Comparison of ENCODE assay signal across 19 mouse cellular contexts in genomic region chr6:72937430-72937829, GRCm38 (mm10). TPM values are rescaled to one million over a fixed set of nuclear protein-coding genes. Genes with fewer than 3 reads are reported as not detected.
DNase-seq lines count a peak whose midpoint lies in the region; ATAC-seq and TF ChIP-seq lines count a peak whose summit lies in the region.
"Had no signal": no experiment of that assay in that cellular context is flagged by ENCODE, and none has a peak within 500 bp of the region (broad histone marks: within the 10 kb centered on the region; RNA-seq: fewer than 3 reads in every experiment).

No protein-coding gene starts in this region.

- H3K27me3 ChIP-seq in liver, postnatal 0 days (ENCODE audit: insufficient read depth, low read length), result no peaks in the 10 kb centered on the region
- no peaks in the 10 kb centered on the region for H3K27me3 ChIP-seq in liver, embryonic 12.5 days (replicated peaks)
- H3K27me3 ChIP-seq: neural tube, embryonic 13.5 days had no signal

- no peak overlapping the region for H3K9ac ChIP-seq in liver, postnatal 0 days (replicated peaks)
- no peak overlapping the region for H3K9ac ChIP-seq in liver, embryonic 12.5 days
- H3K9ac ChIP-seq: limb, embryonic 15.5 days; lung, embryonic 14.5 days; neural tube, embryonic 13.5 days had no signal

- H3K9me3 ChIP-seq in liver, postnatal 0 days (ENCODE audit: low read length), result no peaks in the 10 kb centered on the region
- no peaks in the 10 kb centered on the region for H3K9me3 ChIP-seq in liver, embryonic 12.5 days (replicated peaks)
- H3K9me3 ChIP-seq: limb, embryonic 15.5 days; neural tube, embryonic 13.5 days had no signal

- peak overlapping the region; percentile 52 for H3K27ac ChIP-seq in liver, postnatal 0 days (ENCODE audit: low read depth)
- H3K27ac ChIP-seq in liver, embryonic 12.5 days, result no peak overlapping the region
- H3K27ac ChIP-seq: limb, embryonic 15.5 days; neural tube, embryonic 13.5 days had no signal

- no peaks in the 10 kb centered on the region for H3K4me1 ChIP-seq in liver, postnatal 0 days (ENCODE audit: insufficient read depth)
- no peaks in the 10 kb centered on the region; the same call in 1 of the 2 replicates for H3K4me1 ChIP-seq in liver, embryonic 12.5 days
- H3K4me1 ChIP-seq: limb, embryonic 15.5 days; neural tube, embryonic 13.5 days had no signal

- no peak for TF ChIP-seq CTCF in liver, postnatal 0 days (IDR thresholded peaks at IDR 0.05; ENCODE audit: low read depth)

- H3K4me3 ChIP-seq in liver, postnatal 0 days (ENCODE audit: low read depth, low read length), result no peak overlapping the region
- no peak overlapping the region for H3K4me3 ChIP-seq in liver, embryonic 12.5 days
- H3K4me3 ChIP-seq: limb, embryonic 15.5 days; neural tube, embryonic 13.5 days had no signal

- 58% methylated on average over 3 of the region's 3 CpGs for WGBS in liver, postnatal 0 days (ENCODE audit: insufficient replicate concordance)
- 48% methylated on average over 3 of the region's 3 CpGs for whole genome bisulfite sequencing in liver, embryonic 12.5 days (ENCODE audit: insufficient replicate concordance)

- no peak for TF ChIP-seq EP300 in liver, postnatal 0 days (IDR thresholded peaks at IDR 0.05; ENCODE audit: low read depth)

- DNase-seq in liver, postnatal 0 days, result no peak
- peak; percentile 45 for DNase-seq in CD4-positive, CD25-positive, alpha-beta regulatory T cell, adult 2 months (ENCODE audit: low read depth, low spot score)
- DNase-seq in urinary bladder, adult 18-20 months (ENCODE audit: low spot score in 2 of 2), result no peak
- no peak for DNase-seq in Muller cell, postnatal 12 days (ENCODE audit: inconsistent ontology term)
- no peak for DNase-seq in spleen, postnatal 4 days (ENCODE audit: low spot score in 2 of 2)
- DNase-seq: adrenal gland, adult 2 months; cerebellum, adult 11 months; cerebellum, postnatal 36 days; heart, postnatal 4 days; kidney, adult 9 months; kidney, postnatal 4 days; right cerebral cortex, postnatal 14 days had no signal

- no peak for ATAC-seq in liver, postnatal 0 days
- no peak for ATAC-seq in liver, embryonic 12.5 days
- ATAC-seq in common myeloid progenitor, adult 5-6 weeks (replicated peaks; ENCODE audit: low read depth, poor library complexity, severe bottlenecking), result peak; percentile 61
- peak; percentile 36 for ATAC-seq in megakaryocyte-erythroid progenitor cell, adult 5-6 weeks (replicated peaks; ENCODE audit: low FRiP score, low TSS enrichment, poor library complexity, severe bottlenecking)
- ATAC-seq: forebrain, embryonic 16.5 days had no signal

- H3K36me3 ChIP-seq in liver, postnatal 0 days (replicated peaks; ENCODE audit: insufficient read depth, low read length), result no peaks in the 10 kb centered on the region
- no peaks in the 10 kb centered on the region for H3K36me3 ChIP-seq in liver, embryonic 12.5 days
- H3K36me3 ChIP-seq: limb, embryonic 15.5 days; neural tube, embryonic 13.5 days had no signal

- H3K4me2 ChIP-seq in liver, postnatal 0 days (ENCODE audit: low read depth, low read length), result peak overlapping the region; percentile 44
- H3K4me2 ChIP-seq in liver, embryonic 12.5 days, result no peak overlapping the region
- H3K4me2 ChIP-seq: limb, embryonic 15.5 days; neural tube, embryonic 13.5 days had no signal

RNA-seq across cellular contexts. Expression of gene Tmsb10, which starts 21.1 kb away (rescaled TPM):
- 320 and 328 TPM in 2 replicates for polyA plus RNA-seq in liver, postnatal 0 days (2015; fragmentation: Nextera tagmentation; extraction: Ambion mirVana)
- polyA plus RNA-seq in liver, embryonic 12.5 days (2016; fragmentation: Nextera tagmentation; extraction: Ambion mirVana), result 571 and 617 TPM in 2 replicates
- total RNA-seq in common myeloid progenitor, adult 5-6 weeks (2017), result 567 and 716 TPM in 2 replicates
- 259 and 304 TPM in 2 replicates for total RNA-seq in megakaryocyte-erythroid progenitor cell, adult 5-6 weeks (2014; fragmentation: Nextera tagmentation)
- total RNA-seq in megakaryocyte-erythroid progenitor cell, adult 5-6 weeks (2017), result 303 and 381 TPM in 2 replicates

RNA-seq across cellular contexts. Expression of gene Kcmf1, which starts 37.7 kb away (rescaled TPM):
- polyA plus RNA-seq in liver, postnatal 0 days (2015; fragmentation: Nextera tagmentation; extraction: Ambion mirVana), result 32.9 and 33.5 TPM in 2 replicates
- polyA plus RNA-seq in liver, embryonic 12.5 days (2016; fragmentation: Nextera tagmentation; extraction: Ambion mirVana), result 48.7 and 49.2 TPM in 2 replicates
- total RNA-seq in common myeloid progenitor, adult 5-6 weeks (2017), result 68.1 and 126 TPM in 2 replicates
- total RNA-seq in megakaryocyte-erythroid progenitor cell, adult 5-6 weeks (2014; fragmentation: Nextera tagmentation), result 46.9 and 63.7 TPM in 2 replicates
- total RNA-seq in megakaryocyte-erythroid progenitor cell, adult 5-6 weeks (2017), result 77.1 and 105 TPM in 2 replicates

Comparison
In these comparisons a context has a peak if more than half of its experiments do, and no peak if none do; other contexts are left out.
1. ATAC-seq: peak in common myeloid progenitor, adult 5-6 weeks (single experiment) and megakaryocyte-erythroid progenitor cell, adult 5-6 weeks (single experiment); none in liver, postnatal 0 days (single experiment) and liver, embryonic 12.5 days (single experiment).